Mouse (Mus musculus) limb, embryonic 14.5 days (tissue): ENCODE measurements around the gene Zdhhc11. TPM values are rescaled to one million over a fixed set of nuclear protein-coding genes. Genes with fewer than 3 reads are reported as not detected.

Experiments used
- ATAC-seq: fragments of 200-750 bp; cut with Nextera tagmentation; 2 replicates; pipeline ENCODE4 v1.8.0; 2017; ENCODE audit warnings: low read depth, moderate number of reproducible peaks, moderate TSS enrichment; ENCODE audit not compliant: low FRiP score
- DNase-seq: peaks from one replicate; pipeline ENCODE4 v3.0.0-alpha.2; 2015; ENCODE audit warnings: low spot score
- H3K27ac ChIP-seq: fragments of 300-500 bp; sonication (generic); replicated peaks from 2 replicates; pipeline ENCODE4 v1.5.1; 2014; ENCODE audit warnings: low read depth, mild to moderate bottlenecking, low read length, moderate library complexity, mixed read lengths
- H3K27me3 ChIP-seq: fragments of 300-500 bp; sonication (generic); 2 replicates; pipeline ENCODE4 v1.6.1; 2014; ENCODE audit warnings: low read length, mixed read lengths; ENCODE audit not compliant: control insufficient read depth, insufficient read depth
- H3K36me3 ChIP-seq: fragments of 300-500 bp; sonication (generic); 2 replicates; pipeline ENCODE4 v1.6.1; 2014; ENCODE audit warnings: mild to moderate bottlenecking, low read length, moderate library complexity, mixed read lengths; ENCODE audit not compliant: control insufficient read depth, insufficient read depth
- H3K4me1 ChIP-seq: fragments of 300-500 bp; sonication (generic); 2 replicates; pipeline ENCODE4 v1.6.1; 2014; ENCODE audit warnings: antibody characterized with exemption, low read length, mixed read lengths; ENCODE audit not compliant: control insufficient read depth, insufficient read depth
- H3K4me2 ChIP-seq: fragments of 300-500 bp; sonication (generic); replicated peaks from 2 replicates; pipeline ENCODE4 v1.6.1; 2014; ENCODE audit warnings: low read depth, mild to moderate bottlenecking, low read length, moderate library complexity; ENCODE audit not compliant: severe bottlenecking
- H3K4me3 ChIP-seq: fragments of 300-500 bp; sonication (generic); replicated peaks from 2 replicates; pipeline ENCODE4 v1.5.1; 2014; ENCODE audit warnings: low read length
- H3K9ac ChIP-seq: fragments of 300-500 bp; sonication (generic); 2 replicates; pipeline ENCODE4 v1.6.1; 2014; ENCODE audit warnings: mild to moderate bottlenecking, low read depth, low read length, moderate library complexity; ENCODE audit not compliant: severe bottlenecking
- H3K9me3 ChIP-seq: fragments of 300-500 bp; sonication (generic); 2 replicates; pipeline ENCODE4 v1.6.1; 2016; ENCODE audit warnings: low read length; ENCODE audit not compliant: control insufficient read depth
- POLR2A ChIP-seq: fragments of 200-500 bp; IDR thresholded peaks from 2 replicates; pipeline ENCODE4 v1.8.0; 2012; ENCODE audit warnings: inconsistent platforms, mild to moderate bottlenecking, moderate library complexity, borderline replicate concordance; ENCODE audit not compliant: insufficient read depth, insufficient read length; ENCODE audit errors: extremely low read depth
- WGBS: fragments of 180-500 bp; shearing (Covaris S2); extraction: QIAGEN DNeasy Blood & Tissue Kit; methylation state at CpG from one replicate; pipeline ENCODE4 v1.1.7; 2014; 5-methylcytosine and 5-hydroxymethylcytosine counted together
- polyA plus RNA-seq, 2 experiments: library from polyadenylated mRNA; depleted of rRNA in 1 of 2; stranded (reverse) in 1 of 2; unstranded in 1 of 2; fragments of >200 nt; fragmentation: Nextera tagmentation in 1 of 2; extraction: Ambion mirVana in 1 of 2; gene quantifications; 2 replicates each; pipeline versions ENCODE4 v1.2.1 to v1.2.3; 2012 to 2014

Gene Zdhhc11
- polyA plus RNA-seq (2012; rRNA removed): not detected in 2 replicates
- polyA plus RNA-seq (2014; fragmentation: Nextera tagmentation; extraction: Ambion mirVana): not detected in 2 replicates

DNA sequence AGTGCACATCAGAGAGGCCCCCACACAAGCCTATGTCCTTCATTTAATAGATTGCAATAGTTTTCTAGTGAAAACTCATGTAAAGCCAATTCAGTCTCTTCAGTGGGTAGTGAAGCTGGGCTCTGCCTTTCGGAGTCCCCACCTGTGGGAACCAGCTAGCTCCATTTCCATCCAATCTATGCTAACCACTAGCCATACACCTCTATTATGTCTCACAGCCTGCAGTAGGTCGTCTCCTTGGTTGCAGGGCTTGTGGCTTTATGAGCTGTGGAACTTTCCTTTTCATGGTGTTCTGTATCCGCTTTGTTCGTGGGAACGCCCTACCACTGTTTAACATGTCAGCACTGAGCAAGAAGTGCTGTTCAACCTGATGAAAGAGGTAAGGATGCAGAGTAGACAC is at the start of gene Zdhhc11:
Zdhhc11 (plus strand) TSS at position 301 of the 400 bp plus-strand sequence.
- Histone ChIP-seq H3K9ac (no peak within 1 kb of the TSS), H3K4me2 (no peak within 1 kb of the TSS), H3K4me1 (no peaks in the 10 kb centered on the region), H3K36me3 (peaks cover 36% of the 10 kb centered on the region), H3K4me3 (no peak within 1 kb of the TSS), H3K27ac (no peak within 1 kb of the TSS), H3K9me3 (no peaks in the 10 kb centered on the region), H3K27me3 (no peaks in the 10 kb centered on the region)
- WGBS: 82% methylated on average over 5 of the region's 5 CpGs
- DNase-seq (no peak), ATAC-seq (no peak)
- TF ChIP-seq POLR2A: no peak

DNA sequence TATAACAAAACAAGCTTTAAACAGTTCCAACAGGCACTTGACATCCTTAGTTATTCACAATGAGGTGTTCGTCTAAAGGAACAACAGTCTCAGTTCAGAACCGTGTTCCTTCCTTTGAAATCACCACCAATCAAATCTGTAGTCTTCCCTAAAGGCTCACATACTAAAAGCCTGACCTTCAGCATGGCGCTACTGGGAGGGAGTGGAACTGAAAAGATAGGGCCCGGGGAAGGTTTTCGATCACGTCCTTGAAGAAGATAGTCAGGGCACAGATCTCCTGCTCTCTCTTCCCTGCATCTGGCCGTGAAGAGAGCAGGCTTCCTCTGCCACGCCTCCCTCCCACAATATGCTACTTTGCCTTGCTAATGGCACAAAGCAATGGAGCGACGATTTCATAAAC is 31.4 kb upstream of the Zdhhc11 start:
- DNase-seq (no peak), ATAC-seq (no peak)
- H3K4me2 ChIP-seq: no peak overlapping the region
- no peak overlapping the region for H3K4me3 ChIP-seq
- H3K27ac ChIP-seq: no peak overlapping the region
- no peaks in the 10 kb centered on the region for H3K4me1 ChIP-seq
- no peak for TF ChIP-seq POLR2A
- H3K27me3 ChIP-seq: no peaks in the 10 kb centered on the region
- WGBS: 92% methylated on average over 10 of the region's 10 CpGs
- H3K9ac ChIP-seq: no peak overlapping the region
- peaks cover 27% of the 10 kb centered on the region for H3K36me3 ChIP-seq
- no peaks in the 10 kb centered on the region for H3K9me3 ChIP-seq

DNA sequence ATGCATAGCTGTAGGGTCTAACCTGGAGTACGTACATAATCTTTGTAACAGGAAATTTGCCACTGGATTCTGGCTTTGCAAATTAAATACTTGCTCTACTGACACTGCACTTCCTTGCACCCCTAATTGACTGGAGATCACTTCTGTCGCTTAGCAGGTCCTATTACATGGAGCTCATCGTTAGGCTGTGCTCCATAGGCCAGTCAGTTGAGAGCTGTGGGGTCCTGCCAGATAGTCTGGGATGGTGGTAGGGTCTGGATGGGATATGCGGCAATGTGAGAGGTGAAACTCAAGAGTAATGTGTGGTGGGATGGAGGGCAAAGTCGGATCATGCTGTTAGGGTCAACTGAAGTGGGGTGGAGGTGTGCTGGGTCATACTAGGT is 26.7 kb upstream of the Zdhhc11 start:
- WGBS: 16% methylated on average over 5 of the region's 5 CpGs
- peak overlapping the region; percentile 63 for H3K9ac ChIP-seq
- H3K4me2 ChIP-seq: peak overlapping the region; percentile 64
- H3K36me3 ChIP-seq: peaks cover 28% of the 10 kb centered on the region
- H3K4me3 ChIP-seq: peak overlapping the region; percentile 68
- H3K4me1 ChIP-seq: peaks cover 5% of the 10 kb centered on the region
- H3K27ac ChIP-seq: no peak overlapping the region
- no peak for TF ChIP-seq POLR2A
- no peaks in the 10 kb centered on the region for H3K27me3 ChIP-seq
- ATAC-seq (no peak), DNase-seq (no peak)
- H3K9me3 ChIP-seq: no peaks in the 10 kb centered on the region

DNA sequence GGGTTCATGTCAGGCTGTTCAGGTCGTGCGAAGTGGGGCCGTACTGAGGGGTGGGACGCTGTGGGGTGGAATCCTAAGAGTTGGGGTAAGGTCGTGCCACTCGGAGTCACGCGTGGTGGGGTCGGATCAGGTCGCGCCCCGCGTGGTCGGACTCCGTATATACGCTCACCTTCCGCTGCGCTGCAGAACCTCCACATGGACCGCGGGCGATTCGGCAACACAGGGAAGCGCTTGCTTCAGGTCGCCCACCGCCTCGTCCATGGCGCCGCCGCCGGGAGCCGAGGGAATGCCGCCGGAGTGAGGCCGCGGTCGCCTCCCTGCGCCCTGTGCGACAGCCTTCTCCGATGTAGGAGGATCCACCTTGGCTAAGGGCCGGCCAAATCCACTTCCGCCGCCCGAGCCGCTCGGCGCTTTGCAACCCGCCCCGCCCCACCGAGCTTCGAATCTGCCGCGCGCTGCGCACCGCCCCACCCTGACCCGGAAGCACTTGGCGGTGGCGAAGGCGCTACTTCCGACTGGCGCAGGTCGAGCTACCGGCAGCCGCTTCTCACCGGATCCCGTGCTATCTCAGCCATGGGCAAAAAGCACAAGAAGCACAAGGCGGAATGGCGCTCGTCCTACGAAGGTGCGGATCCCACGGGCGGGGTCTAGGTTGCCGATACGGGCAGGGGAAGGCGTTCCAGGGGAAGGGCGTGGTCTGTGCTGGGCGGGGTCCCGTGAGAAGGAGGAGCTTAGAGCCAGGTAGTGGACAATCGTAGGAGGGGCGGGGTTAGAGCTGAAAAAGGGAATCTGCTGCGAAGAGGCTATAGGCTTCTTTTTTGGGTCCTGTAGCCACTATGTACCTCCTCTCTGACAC is 26.1 kb upstream of the Zdhhc11 start, which contains the start of the genes Trip13 and Brd9:
Trip13 (minus strand) TSS at position 464 of the 856 bp plus-strand sequence.
Brd9 (plus strand) TSS at position 491 of the 856 bp plus-strand sequence.
- Histone ChIP-seq H3K9ac (peak within 1 kb of the TSS; percentile 63), H3K4me2 (peak within 1 kb of the TSS; percentile 64), H3K27me3 (no peaks in the 10 kb centered on the region), H3K27ac (peak within 1 kb of the TSS; percentile 75), H3K36me3 (peaks cover 34% of the 10 kb centered on the region), H3K9me3 (no peaks in the 10 kb centered on the region), H3K4me1 (peaks cover 5% of the 10 kb centered on the region), H3K4me3 (peak within 1 kb of the TSS; percentile 68)
- WGBS: under 1% methylated on average over 72 of the region's 82 CpGs
- peak; percentile 86 for DNase-seq
- ATAC-seq: peak; percentile 98
- TF ChIP-seq POLR2A: no peak

DNA sequence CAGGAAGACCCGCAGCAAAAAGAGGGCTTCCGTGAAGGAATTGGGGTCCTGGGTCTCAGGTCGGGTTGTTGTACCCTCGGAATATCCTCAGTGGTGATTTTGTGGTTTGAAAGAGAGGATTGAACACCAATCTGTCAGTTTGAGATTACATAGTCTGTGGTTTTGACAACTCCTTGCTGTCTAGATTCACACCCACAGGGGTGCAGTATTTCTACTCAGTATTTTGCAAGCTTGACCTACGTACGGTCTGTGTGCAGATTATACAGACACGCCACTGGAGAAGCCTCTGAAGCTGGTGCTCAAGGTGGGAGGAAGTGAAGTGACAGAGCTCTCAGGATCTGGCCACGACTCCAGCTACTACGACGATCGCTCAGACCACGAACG is 25.5 kb upstream of the Zdhhc11 start:
- H3K4me3 ChIP-seq: peak overlapping the region; percentile 68
- peak overlapping the region; percentile 75 for H3K27ac ChIP-seq
- no peaks in the 10 kb centered on the region for H3K27me3 ChIP-seq
- DNase-seq (no peak), ATAC-seq (no peak)
- WGBS: 44% methylated on average over 13 of the region's 13 CpGs
- H3K9me3 ChIP-seq: no peaks in the 10 kb centered on the region
- H3K36me3 ChIP-seq: peaks cover 36% of the 10 kb centered on the region
- H3K4me1 ChIP-seq: peaks cover 5% of the 10 kb centered on the region
- TF ChIP-seq POLR2A: no peak
- H3K9ac ChIP-seq: peak overlapping the region; percentile 63
- peak overlapping the region; percentile 64 for H3K4me2 ChIP-seq
